Mouse (Mus musculus): Measurements from ENCODE around the gene Trrap. TPM values are rescaled to one million over a fixed set of nuclear protein-coding genes. Genes with fewer than 3 reads are reported as not detected.

Gene Trrap
- 65.5 TPM for polyA plus RNA-seq (2014; fragmentation: Illumina TruSeq; extraction: RNeasy Lipid Tissue Mini Kit (QIAGEN cat#74804); ENCODE audit: low read depth, low replicate concordance)

DNA sequence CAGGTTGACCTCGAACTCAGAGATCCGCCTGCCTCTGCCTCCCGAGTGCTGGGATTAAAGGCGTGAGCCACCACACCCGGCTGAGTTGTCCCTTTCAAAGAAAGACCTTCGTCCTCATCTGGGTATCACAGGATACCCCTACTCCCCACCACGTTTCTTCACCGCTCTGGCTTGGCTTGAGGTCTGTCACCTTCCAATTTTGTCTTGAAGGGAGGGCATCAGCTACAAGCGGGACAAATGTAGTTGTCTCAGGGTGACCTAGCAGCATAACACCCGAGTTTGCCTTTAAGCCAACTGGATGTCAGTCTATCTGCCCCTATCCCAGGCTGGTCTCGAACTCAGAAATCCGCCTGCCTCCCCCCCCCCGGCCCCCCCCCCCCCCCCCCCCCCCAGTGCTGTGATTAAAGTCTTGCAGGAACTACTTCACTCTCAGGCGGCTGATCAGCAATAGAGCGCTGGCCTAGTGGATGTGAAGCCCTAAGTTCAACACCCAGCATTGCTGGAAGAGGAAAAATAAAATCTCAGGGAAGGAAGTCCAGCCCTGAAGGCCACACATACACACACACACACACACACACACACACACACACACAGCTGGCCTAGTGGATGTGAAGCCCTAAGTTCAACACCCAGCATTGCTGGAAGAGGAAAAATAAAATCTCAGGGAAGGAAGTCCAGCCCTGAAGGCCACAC lies at the start of gene Trrap:
Gene Trrap, plus strand, starts transcription at position 627 of the 693 bp plus-strand sequence.

DNA sequence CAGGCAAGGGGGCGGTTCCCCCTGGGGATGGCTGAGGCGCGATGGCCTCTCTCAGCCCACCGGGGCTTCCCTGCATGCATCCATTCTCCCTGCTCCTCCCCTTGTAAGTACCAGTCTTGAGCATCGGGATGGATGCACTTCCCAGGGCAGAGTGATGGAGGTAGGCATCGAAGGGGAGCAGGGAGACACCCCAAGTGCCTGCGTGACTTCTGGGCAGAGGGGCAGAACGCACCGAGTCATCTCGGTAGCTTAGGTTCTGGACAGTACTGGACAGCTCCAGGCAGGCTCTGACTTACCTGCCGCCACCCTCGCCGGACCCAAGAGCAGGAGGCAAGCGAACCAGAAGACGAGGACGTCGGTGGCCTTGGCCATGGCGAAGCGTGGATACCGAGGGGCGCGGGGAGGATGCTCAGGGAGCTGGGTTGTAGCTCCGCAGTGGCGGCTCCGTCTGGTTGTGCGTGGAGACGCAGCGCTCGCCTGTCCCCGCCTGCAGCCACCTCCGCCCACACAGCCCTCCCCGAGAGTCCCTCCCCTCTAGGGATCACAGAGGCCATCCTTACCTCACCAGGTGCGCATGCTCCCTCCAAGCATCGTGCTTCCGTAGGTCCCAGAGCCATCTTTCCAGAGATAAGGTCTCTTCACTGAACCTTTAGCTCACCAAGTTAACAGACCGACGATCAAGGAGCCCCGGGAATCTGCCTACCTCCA lies 6.2 kb upstream of the Trrap start, which contains the start of gene Tmem130:
Gene Tmem130, minus strand, starts transcription at position 658 of the 708 bp plus-strand sequence.

Other genes with a start within 250 kb of the Trrap start
- 6.0 TPM for gene Nptx2, start 221.8 kb upstream of the Trrap start, polyA plus RNA-seq (2014; fragmentation: Illumina TruSeq; extraction: RNeasy Lipid Tissue Mini Kit (QIAGEN cat#74804); ENCODE audit: low read depth, low replicate concordance)
- gene Tmem130, start 5.9 kb upstream of the Trrap start, polyA plus RNA-seq (2014; fragmentation: Illumina TruSeq; extraction: RNeasy Lipid Tissue Mini Kit (QIAGEN cat#74804); ENCODE audit: low read depth, low replicate concordance), result 0.25 TPM
- gene Smurf1, start 198.1 kb downstream of the Trrap start, polyA plus RNA-seq (2014; fragmentation: Illumina TruSeq; extraction: RNeasy Lipid Tissue Mini Kit (QIAGEN cat#74804); ENCODE audit: low read depth, low replicate concordance), result 24.7 TPM

Data from adipose tissue, adult 10 weeks (tissue).